Mouse (Mus musculus) hindlimb bud, embryonic 11.5 days (tissue): ENCODE results near the gene Ube2b.
A peak's percentile ranks its signal among the peaks of the same experiment; 100 is the strongest.

ENCODE experiments used
- DNase-seq: peaks from one replicate; pipeline ENCODE4 v3.0.0-alpha.2; 2012; ENCODE audit warnings: low read depth, low spot score; ENCODE audit errors: extremely low spot score

The Ube2b gene

GRCm38 (mm10) chr11:51967443-51968401, 32.8 kb downstream of the Ube2b start, which contains the start of gene Cdkn2aipnl:
Cdkn2aipnl (plus strand) TSS chr11:51967661.
- DNase-seq, result peak; percentile 56

GRCm38 (mm10) chr11:51966651-51967050, 33.9 kb downstream of the Ube2b start:
- no peak for DNase-seq

- DNase-seq, result no peak
Measured at GRCm38 (mm10) chr11:51962277-51962676, 38.3 kb downstream of the Ube2b start.

- no peak for DNase-seq
Measured at GRCm38 (mm10) chr11:51961761-51962160, 38.8 kb downstream of the Ube2b start.

- DNase-seq, result no peak
Measured at GRCm38 (mm10) chr11:51960967-51961471, 39.5 kb downstream of the Ube2b start.

- DNase-seq, result no peak
Measured at GRCm38 (mm10) chr11:51960061-51960460, 40.5 kb downstream of the Ube2b start.

GRCm38 (mm10) chr11:51959511-51959910, 41.1 kb downstream of the Ube2b start:
- DNase-seq, result no peak

- DNase-seq, result no peak
Measured at GRCm38 (mm10) chr11:51957760-51958159, 42.8 kb downstream of the Ube2b start.

GRCm38 (mm10) chr11:51956112-51956511, 44.5 kb downstream of the Ube2b start:
- DNase-seq, result no peak

- no peak for DNase-seq
Measured at GRCm38 (mm10) chr11:51951861-51952420, 48.6 kb downstream of the Ube2b start.

- no peak for DNase-seq
Measured at GRCm38 (mm10) chr11:51949919-51950318, 50.6 kb downstream of the Ube2b start.

GRCm38 (mm10) chr11:51949155-51949840, 51.3 kb downstream of the Ube2b start:
- no peak for DNase-seq

- DNase-seq, result no peak
Measured at GRCm38 (mm10) chr11:51946144-51946543, 54.4 kb downstream of the Ube2b start.

GRCm38 (mm10) chr11:51945548-51945947, 55.0 kb downstream of the Ube2b start:
- DNase-seq, result no peak

GRCm38 (mm10) chr11:51944239-51944638, 56.3 kb downstream of the Ube2b start:
- no peak for DNase-seq

GRCm38 (mm10) chr11:51943500-51943841, 57.1 kb downstream of the Ube2b start:
- no peak for DNase-seq

GRCm38 (mm10) chr11:51942602-51943499, 57.7 kb downstream of the Ube2b start:
- DNase-seq, result no peak

GRCm38 (mm10) chr11:51940511-51940955, 60.0 kb downstream of the Ube2b start:
- no peak for DNase-seq

- DNase-seq, result no peak
Measured at GRCm38 (mm10) chr11:51939590-51939955, 61.0 kb downstream of the Ube2b start.

GRCm38 (mm10) chr11:51938817-51939589, 61.6 kb downstream of the Ube2b start:
- no peak for DNase-seq
